Mouse (Mus musculus) heart, adult 2 months (tissue): ENCODE measurements around the gene Crim1.

Experiments
- CTCF ChIP-seq: fragments of 200-600 bp; IDR thresholded peaks from 2 replicates; pipeline ENCODE4 v1.8.1; 2022; ENCODE audit warnings: antibody characterized with exemption, mild to moderate bottlenecking, moderate library complexity
- EP300 ChIP-seq: fragments of 200-500 bp; IDR thresholded peaks from 2 replicates; pipeline ENCODE4 v1.6.1; 2011; ENCODE audit warnings: low read depth, low read length, control low read depth; ENCODE audit not compliant: insufficient read depth
- POLR2A ChIP-seq: fragments of 200-500 bp; IDR thresholded peaks from 2 replicates; pipeline ENCODE4 v1.6.1; 2011; ENCODE audit warnings: mild to moderate bottlenecking, low read depth, low read length, control low read depth; ENCODE audit not compliant: insufficient read depth

DNA sequence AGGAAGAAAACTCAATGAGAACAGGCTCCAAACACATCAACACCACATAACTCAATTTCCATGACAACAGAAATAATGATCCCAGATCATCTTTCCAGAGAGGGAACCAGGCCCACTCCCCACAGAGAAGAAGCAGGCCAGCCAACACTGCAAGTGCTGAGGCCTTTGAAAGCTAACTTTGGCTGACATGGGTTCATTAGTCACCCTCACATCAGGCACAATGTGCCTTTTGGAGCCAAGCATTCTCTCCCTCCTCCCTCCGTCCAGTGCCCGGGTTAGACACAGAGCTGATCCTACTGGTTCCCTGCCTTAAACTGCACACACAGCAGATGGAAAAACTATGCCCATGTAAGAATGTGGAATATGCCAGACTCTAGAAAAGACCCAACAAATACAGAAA, 209.9 kb downstream of the Crim1 start:
- TF ChIP-seq EP300: no peak
- no peak for TF ChIP-seq CTCF
- no peak for TF ChIP-seq POLR2A
